Mouse (Mus musculus) C2C12 (cell line): ENCODE results near the gene Igsf23.
"Not testable (repeated sequence)": the region's sequence is repeated elsewhere in the genome, so short reads cannot be mapped to it uniquely, and the experiment has no call there.

ENCODE experiments used
- CEBPB ChIP-seq: IDR thresholded peaks from one replicate; pipeline ENCODE4 v1.6.1; 2011; ENCODE audit warnings: low read depth, mild to moderate bottlenecking, control low read depth, moderate library complexity
- CTCF ChIP-seq: IDR thresholded peaks from one replicate; pipeline ENCODE4 v1.5.1; 2011; ENCODE audit not compliant: control insufficient read depth, insufficient read depth, insufficient read length
- MAX ChIP-seq: IDR thresholded peaks from one replicate; pipeline ENCODE4 v1.6.1; 2011; ENCODE audit warnings: mild to moderate bottlenecking, control low read depth
- MYOD1 ChIP-seq: IDR thresholded peaks from one replicate; pipeline ENCODE4 v1.6.1; 2011; ENCODE audit warnings: low read depth; ENCODE audit not compliant: control insufficient read depth, insufficient read length
- MYOG ChIP-seq: IDR thresholded peaks from one replicate; pipeline ENCODE4 v1.6.1; 2011; ENCODE audit not compliant: control insufficient read depth, insufficient read length; ENCODE audit errors: extremely low read depth
- USF1 ChIP-seq: IDR thresholded peaks from one replicate; pipeline ENCODE4 v1.6.1; 2011; ENCODE audit warnings: low read depth, mild to moderate bottlenecking, control low read depth, moderate library complexity

DNA sequence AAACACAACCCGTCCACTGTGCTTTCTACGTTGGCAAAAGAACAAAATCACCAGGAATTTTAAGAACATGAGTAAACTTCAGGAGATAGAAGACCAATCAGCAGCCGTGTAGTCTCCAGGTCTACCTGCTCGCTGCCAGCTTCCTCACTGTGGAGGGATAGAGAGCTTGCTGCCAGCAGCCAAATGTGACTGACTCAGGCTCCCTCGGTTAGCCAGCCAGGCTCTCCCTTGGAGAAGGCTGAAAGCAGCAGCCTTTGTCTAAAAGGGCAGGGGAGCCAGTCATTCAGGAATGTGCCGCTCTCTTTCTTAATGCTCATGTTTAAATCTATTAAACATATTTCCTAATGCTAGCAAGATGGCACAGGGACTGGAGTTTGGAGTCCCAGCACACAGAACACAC, 20.1 kb downstream of the Igsf23 start:
- TF ChIP-seq USF1, MYOD1, CTCF, CEBPB, MAX, MYOG: not testable (repeated sequence)
